Mouse (Mus musculus) left cerebral cortex, postnatal 14 days (tissue): ENCODE measurements at regions not wholly inside any gene's neighbourhood (a gene's known extent, or its start where the extent isn't known, plus 50 kb on each side); places are given as distances from the start of the nearest gene placed in this dataset.
A peak's percentile ranks its signal among the peaks of the same experiment; 100 is the strongest.
"Not testable (repeated sequence)": the region's sequence is repeated elsewhere in the genome, so short reads cannot be mapped to it uniquely, and the experiment has no call there.

Experiments used
- DNase-seq, 2 experiments: peaks; one replicate each; pipeline ENCODE4 v3.0.0; 2021 to 2022; ENCODE audit warnings: low spot score in 2 of 2, mixed read lengths in 1 of 2
- intact Hi-C: fragments of 180-260 bp; cut with DNase I; formaldehyde crosslinking; loops from one replicate; pipeline ENCODE4 v1.15.1; 2025

DNA sequence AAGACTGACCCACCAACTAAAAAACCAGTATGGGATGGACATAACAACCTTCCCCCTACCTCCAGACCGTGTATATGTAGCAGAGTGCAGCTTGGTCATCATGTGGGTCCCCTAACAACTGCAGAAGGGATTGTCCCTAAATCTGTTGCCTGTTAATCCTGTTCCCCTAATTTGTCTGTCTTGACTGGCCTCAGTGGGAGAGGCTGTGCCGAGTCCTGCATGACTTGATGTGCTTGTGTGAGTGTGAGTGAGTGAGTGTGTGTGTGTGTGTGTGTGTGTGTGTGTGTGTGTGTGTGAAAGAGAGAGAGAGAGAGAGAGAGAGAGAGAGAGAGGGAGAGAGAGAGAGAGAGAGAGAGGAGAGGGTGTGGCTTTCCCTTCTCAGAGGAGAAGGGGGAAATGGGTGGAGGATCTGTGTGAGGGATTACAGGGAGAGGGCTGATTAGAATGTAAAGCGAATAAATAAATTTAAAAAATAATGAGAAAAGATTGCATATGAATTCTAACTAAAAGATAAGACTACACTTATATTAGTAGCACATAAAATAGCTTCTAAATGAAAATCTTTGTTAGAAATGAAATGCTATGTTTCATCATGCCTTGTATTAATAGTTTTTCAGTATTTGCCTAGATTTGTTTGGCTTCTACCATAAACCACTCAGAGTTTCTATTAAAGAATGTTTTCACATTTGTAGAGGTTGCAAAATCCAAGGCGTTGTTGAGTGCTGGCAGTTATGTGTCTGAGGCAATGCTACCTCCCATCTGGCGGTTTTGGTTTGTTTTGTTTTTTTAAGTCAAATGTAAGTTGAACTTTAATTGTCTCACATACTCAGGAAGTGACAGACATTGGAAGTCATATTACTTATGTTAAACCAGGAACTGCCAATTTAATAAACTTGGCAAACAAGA, 740.9 kb downstream of the Abca13 start:
- intact Hi-C loops: no loop called here
- DNase-seq: no peak

DNA sequence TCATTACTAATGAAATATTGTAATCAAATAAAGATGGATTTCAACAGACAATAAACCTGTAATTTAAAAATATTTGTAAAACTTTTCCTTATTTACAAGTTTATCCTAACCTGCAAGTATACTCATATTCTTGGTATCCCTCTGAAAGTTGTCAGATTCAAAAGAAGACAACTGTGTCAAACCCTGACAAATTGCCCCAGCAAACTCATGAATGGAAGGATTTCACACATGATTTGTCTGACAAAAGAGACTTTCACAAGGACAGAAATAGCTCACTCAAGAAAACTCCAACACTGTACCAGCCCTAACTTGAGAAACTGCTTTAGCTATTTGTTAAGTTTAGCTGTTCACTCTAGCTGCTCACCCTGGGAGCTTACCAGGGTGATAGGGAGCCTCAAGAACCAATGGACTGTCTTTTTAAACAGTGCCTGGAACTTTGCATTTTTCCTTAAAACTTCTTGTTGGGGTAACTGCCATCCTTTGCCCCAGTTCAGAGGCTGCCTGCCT, 771.0 kb downstream of the Abca13 start:
- DNase-seq: no peak
- intact Hi-C loops: no loop called here

DNA sequence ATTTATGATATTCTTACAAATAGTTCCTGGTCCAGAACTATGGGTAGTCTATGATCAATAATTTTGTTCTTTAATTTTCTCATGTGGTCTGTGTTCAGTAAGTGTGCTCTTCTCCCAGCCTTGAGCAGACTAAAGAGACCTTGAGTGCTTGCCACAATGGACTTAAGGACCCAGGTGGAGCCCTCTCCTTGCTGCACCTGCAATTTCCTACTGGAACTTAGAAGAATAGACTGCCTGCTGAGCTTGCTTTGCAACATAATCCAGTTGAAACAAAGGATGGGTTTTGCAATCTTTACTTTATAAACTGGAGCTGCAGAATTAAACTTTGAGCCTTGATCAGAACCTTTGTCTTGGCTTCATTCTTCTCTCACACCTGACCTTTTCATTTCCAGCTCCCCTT, 791.2 kb downstream of the Abca13 start:
- no peak for DNase-seq
- intact Hi-C loops: no loop called here

DNA sequence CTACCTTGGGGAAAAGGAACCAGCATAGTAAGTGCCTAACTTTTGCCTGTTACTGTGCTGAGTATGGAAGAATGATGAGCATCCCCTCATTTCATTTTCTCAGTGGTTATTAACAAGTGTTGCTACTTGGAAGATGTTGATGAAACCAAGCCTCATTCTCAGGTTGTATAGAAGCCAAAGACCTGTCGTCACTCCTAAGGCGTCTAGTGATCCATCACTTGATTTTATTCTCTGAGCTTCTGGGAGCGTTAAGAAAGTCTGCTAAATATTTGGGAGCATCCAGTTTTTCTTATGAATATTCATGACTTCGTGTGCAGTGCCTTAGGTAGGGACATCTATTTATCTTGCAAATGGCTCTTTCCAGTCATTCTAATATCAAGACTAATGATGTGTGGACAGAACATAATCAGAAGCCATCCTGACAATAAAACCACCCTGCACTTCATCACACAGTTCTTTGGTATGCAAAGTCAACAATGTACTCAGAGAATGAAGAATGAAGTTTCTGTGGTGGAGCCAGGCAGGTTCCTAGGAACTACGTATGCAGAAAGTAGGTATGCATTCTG, 802.9 kb downstream of the Abca13 start:
- intact Hi-C loops: no loop called here

DNA sequence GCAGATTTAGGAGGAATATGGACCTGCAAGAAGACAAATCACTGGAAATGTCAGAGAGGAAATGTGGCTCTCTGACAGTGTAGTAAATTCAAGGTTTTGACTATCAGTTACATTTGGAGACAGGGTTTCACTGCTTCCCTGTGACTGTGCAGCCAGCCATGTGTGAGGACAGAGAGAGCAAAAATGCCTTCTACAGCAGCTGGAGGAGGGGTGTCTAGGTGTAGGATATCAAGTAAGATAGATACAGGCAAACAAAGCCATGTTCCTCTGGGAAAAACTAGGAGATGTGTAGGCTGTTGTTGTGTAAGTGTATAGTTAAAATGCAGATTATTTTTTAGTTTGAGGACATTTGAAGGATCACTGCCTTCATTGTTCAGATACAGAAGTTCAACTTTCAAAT, 803.6 kb downstream of the Abca13 start:
- no peak for DNase-seq
- intact Hi-C loops: no loop called here

More for the DNA sequence above, 802.9 kb downstream of the Abca13 start:
- no peak for DNase-seq

DNA sequence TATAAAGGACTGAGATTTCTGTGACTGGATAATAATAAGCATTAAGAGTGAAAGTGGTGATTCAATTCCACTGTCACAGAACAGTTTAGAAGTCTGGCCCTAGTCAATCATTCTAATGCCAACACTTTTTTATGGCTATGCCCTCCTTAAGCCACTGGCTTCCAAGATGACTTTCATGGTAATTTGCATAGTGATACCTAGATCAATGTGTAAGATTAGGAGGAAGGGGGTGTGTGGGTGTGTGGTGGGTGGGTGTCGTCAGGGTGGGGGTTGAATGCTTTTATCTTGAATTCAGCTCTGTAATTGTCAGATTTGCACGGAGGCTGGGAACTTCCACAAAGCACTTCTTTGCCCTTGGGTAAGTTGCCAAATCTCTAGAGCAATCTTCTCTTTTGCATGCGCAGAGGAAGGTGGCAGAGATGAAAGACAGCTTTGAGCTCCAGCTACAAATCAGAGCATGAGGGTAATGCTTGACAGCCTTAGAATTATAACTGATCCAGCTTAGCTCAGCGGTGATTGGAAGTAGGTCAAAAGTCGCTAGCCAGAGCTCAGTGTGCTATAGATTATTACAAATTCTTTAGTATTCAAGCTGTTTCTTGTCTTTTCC, 805.9 kb downstream of the Abca13 start:
- intact Hi-C loops: no loop called here
- DNase-seq: peak in 1 of 2 experiments; percentile 2

DNA sequence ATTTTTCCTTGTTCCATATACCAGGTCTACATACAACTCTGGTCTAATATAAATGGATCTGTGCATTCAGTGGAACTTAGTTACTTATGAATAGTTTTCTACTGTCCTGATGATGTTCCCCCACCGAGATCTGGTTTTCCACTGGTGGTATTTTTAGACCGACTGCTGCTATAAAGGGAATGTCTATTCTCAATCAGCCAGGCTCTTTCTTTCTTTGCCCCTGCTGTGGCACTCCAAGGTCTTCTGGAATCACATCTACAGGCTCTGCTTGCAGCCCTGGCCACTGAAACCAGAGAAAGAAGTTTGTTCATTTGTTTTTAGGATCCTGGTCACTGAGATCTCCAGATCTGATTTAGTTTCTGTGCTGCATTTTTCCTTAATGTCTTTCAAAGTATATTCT, 810.4 kb downstream of the Abca13 start:
- no peak for DNase-seq
- intact Hi-C loops: no loop called here

DNA sequence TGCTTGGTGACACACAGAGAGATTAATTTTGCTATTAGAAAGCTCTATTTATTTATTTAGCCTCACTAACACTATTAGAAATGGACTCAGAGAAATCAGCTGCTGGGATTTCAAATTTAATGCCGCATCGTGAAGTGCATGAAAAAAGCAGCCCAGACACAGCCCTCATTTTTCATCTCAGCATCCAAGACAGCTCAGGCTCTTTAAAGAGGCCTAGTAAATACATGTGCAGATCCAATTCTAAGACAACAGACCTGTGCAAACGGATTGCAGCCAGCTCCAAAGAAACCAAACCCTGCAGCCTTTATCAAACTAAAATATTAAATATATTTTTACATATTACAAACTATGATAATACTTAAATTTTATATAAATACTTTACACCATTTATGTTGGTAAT, 815.1 kb downstream of the Abca13 start:
- intact Hi-C loops: no loop called here

DNA sequence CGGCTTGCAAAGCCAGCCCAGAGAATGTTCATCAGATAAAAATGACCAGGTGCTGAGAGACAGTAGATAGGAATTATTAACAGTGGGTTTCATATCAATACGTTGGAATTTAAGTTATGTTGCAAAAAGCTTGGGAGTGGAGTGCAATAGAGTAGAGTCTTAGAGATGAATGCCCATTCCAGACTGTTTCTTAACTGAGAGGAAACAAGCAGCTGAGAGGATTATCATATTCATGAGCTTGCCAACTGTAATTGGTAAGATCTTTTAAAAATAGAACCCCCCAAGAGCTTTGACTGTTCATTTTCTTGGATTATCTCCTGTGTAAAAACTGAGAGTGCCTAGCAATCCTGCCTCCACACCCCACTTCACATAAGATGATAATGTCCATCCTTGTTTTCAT, 854.9 kb downstream of the Abca13 start:
- intact Hi-C loops: no loop called here
- DNase-seq: peak in 1 of 2 experiments; percentile 31

More for the DNA sequence above, 815.1 kb downstream of the Abca13 start:
- no peak for DNase-seq

DNA sequence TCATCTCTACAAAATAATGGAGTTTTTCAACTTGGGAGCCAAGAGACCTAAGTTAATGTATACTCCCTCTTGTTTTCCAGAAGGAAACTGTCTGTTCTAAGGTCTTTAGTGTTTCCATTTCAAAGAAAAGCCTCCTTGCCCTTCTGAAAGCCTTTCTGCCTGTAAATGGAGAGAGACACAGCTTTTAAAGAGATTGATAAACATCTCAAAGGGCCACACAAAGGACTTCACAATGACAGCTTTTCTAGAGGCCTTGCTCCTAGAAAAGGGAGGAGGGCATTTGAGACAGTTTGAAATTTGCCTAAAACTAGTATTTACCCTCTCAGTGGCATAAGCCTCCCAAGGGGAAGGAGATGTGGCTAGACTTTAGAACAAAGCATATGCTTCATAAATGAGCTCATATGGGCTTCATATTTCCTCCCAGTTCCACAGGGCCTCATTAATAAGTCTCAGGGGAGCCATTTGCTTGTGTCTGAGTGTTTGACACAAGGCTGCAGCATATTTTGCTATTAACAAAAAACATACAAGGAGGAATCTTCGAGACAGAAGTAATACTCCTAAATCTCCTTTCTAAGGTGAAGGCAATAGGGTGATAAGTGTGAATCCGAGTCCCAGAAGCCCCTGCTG, 860.0 kb downstream of the Abca13 start:
- no peak for DNase-seq
- intact Hi-C loops: no loop called here

DNA sequence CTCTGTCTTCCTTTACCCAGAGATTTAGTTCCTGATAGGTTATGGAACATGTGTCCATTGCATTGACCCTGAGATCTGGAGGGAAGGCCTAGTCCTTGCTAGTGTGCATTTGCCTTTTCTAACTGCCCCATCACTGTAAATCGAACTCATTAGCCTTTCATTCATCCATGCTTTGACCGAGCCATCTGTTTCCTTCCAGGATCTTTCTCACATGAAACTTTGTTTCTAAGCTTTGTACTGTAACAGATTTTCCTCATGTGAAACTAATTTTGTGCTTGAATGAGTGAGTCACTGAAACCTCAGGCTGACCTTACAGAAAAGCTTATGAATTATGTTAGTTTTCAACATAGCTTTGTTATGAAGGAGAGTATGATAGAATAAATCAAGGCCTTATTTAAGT, 880.1 kb downstream of the Abca13 start:
- no peak for DNase-seq
- intact Hi-C loops: no loop called here

DNA sequence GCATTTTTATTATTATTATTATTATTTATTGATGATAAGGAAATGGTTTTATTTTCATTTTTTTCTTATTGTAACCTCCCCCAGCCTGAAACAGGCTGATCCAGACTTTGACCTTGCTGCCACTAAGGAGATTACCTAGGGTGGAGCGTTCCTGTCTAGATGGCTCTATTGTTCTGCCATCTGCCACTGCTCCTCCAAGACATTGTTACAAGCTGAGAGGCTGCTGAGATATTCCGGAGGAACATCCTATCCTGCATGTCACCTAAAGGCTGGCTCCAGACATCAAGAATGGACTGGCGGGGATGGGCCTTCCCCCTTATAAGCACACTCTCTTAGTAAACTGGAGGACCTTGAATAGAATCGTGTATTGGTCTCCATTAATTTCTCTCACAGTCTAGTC, 896.2 kb downstream of the Abca13 start:
- intact Hi-C loops: no loop called here
- no peak for DNase-seq

DNA sequence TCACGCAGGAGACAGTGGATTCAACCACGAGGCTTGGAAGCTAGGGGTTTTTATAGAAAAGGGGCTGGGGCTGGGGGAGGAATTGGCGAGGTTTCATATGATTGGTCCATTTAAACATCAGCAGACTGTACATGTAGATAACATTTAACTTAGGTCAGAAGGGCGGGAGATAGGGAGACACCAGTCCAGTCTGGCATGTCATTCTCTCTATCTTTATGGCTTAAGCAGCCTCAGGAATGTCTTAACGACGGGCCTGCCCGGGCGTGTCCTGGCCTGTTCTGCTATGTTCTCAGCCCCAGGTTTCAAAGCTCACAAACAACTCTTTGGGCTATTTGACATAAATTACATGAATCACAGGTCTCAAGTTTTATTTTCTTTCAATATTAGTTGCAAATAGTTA, 910.6 kb downstream of the Abca13 start:
- DNase-seq, intact Hi-C loops: not testable (repeated sequence)

DNA sequence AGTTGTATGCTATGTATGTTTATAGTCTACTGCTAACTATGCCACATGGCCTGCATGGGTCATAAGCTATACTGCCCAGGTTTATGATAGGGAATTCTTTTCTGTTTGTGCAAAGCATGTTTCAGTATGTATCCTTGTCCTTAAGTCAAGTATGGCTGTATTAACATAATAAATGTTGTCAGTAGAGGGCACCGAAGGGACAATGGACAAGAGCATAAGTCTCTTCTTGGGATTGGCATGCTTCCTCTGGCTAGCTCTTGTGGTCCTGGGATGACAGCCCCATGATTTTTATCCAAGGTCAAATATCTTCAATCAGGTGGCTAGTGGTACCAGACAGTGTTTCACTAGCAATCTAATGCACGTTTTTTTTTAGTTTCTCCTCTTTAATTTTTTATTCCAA, 913.3 kb downstream of the Abca13 start:
- no peak for DNase-seq
- intact Hi-C loops: no loop called here

DNA sequence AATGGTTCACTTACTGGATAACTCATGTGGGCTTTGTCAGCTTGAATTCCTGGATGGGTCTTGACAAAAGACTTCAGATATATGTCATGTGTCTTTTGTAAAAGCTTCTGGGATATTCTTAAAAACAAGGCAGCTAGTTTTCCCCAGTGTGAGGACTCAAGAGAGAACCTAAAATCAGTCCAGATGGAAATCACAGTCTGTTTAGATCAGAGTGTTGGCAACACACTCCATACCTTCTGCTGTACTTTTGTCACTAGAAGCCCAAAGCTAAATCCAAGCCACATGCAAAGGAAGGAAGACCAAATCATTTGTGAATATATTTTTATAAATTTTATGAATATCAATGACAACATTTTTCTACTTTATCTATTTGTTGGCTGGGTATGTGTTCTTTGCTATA, 950.4 kb downstream of the Abca13 start:
- intact Hi-C loops: no loop called here
- peak in 1 of 2 experiments; percentile 3 for DNase-seq

DNA sequence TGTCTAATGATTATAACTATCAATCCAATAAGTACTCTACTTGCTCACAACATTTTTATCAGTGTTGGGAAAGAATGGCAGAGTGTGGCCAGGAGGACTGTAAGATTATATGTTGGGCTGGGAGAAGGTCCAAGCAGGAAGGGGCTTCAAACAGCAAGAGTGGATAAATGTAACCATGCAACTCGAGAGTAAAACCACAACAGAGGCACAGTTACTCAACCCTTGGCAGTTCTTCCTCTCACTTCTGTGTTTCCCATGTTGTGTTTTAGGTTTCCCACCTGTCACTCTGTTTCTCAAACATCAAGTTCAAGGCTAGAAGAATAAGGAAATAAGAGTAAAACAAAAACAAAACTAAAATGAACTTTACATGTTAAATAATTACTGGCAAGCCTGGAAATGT, 957.4 kb downstream of the Abca13 start:
- DNase-seq: no peak
- intact Hi-C loops: no loop called here

DNA sequence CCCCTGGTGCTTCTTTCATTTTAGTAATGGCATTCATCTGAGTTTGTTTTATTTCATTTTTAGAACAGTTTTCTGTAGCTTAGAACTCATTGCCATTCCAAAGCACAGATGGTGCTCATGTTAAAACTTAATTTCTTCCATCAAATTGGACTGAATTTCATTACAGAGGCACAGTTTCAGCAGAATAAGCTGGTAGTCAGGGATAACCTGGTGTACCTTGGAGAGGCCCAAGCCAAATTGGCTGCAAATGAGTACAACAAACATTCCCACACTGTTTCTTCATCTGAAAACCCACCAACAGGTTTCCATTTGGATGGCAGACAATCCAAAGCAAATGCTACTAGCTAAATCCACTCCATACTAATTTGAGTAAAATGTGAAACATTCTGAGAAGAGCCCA, 960.2 kb upstream of the Vwc2 start:
- peak; percentile 26 to 55 for DNase-seq

DNA sequence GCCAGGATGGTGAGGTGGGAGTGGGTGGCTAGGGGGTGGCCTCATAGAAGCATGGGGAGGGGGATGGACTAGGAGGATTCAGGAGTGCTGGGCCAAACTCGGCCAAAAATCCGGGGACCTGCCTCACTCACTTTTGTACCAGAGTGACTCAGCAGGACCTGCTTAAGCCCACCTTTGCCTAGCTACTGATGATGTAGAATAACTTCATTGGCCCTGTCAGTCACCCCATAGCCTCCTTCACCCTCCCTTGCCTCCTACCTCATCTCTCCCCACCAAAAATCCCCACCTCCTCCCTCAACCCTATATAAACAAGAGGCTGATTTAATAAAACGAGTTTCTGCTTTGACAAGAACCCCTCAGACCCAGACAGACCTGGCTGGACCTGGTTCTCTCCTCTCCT, 920.3 kb upstream of the Vwc2 start:
- DNase-seq: no peak
- intact Hi-C loops: no loop called here

More for the DNA sequence above, 960.2 kb upstream of the Vwc2 start:
- intact Hi-C loops: no loop called here

DNA sequence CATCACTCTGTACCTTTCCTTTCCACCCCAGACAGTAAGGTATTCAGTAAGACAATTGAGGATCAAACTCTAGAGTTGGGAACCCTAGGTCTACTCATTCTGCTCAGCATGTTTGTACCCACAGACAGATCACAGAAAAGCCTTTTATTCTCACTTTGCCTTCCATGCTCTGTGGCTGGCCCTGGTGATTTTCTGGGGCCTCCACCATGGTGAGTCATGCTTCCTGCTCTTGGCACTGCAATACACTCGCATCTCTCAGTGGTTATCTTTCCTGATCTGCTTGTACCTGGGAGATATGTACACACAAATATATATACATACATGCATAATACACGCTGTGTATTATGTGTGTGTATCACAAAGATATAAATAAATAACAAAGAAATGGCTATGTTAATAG, 919.2 kb upstream of the Vwc2 start:
- intact Hi-C loops: no loop called here
- no peak for DNase-seq

DNA sequence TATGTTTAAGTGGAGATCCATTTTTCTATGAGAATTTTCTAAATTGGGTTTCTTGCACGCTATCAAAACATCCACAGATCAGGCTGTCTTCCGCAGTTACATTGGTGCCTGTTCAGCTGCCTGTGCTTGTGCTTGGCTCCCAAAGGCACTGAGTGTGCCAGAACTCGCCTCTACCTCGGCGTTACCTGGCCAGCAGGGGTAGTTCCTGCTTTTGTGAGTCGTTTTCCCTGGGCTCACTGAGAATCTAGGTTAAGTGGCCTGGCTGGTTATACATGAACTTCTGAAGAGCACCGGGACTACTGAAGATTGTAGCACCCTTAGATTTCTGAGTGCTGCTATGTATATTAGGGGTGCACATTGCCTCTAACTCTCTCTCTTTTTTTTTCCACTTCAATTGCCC, 913.0 kb upstream of the Vwc2 start:
- no peak for DNase-seq
- intact Hi-C loops: no loop called here
